Mouse (Mus musculus): ENCODE measurements at regions not wholly inside any gene's neighbourhood (a gene's known extent, or its start where the extent isn't known, plus 50 kb on each side); places are given as distances from the start of the nearest gene placed in this dataset.
A peak's percentile ranks its signal among the peaks of the same experiment; 100 is the strongest.

DNA sequence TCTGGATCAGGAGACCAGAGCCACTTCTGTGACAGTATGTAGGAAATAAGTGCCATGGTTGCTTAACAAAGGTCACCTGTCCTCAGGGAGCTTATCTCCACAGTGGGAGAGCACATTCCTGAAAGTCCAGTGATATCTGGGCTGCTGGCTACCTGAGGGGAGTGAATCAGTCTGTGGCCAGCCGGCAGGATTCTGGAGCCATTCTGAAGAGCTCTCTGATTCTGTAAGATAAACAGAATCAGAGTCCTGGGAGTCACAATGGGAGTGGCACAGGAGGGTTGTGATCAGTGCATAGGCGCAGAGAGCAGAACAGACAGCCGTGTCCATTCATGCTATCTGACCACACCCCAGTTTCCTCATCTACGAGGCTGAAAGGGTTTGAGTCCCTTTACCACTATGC lies 116.0 kb upstream of the Slc22a23 start:
- Histone ChIP-seq H3K9ac (no peak overlapping the region), H3K27me3 (no peaks in the 10 kb centered on the region), H3K9me3 (replicated peaks) (no peaks in the 10 kb centered on the region), H3K4me3 (no peak overlapping the region), H3K36me3 (ENCODE audit: poor library complexity, severe bottlenecking) (no peaks in the 10 kb centered on the region), H3K4me1 (peaks cover 16% of the 10 kb centered on the region), H3K4me2 (no peak overlapping the region), H3K27ac (no peak overlapping the region)
- 57% methylated on average over 4 of the region's 4 CpGs for WGBS
- ATAC-seq, result no peak

GRCm38 (mm10) chr13:34456051-34456450 lies 111.1 kb upstream of the Slc22a23 start:
- Histone ChIP-seq H3K9ac (no peak overlapping the region), H3K4me1 (no peaks in the 10 kb centered on the region), H3K4me3 (no peak overlapping the region), H3K36me3 (ENCODE audit: poor library complexity, severe bottlenecking) (no peaks in the 10 kb centered on the region), H3K4me2 (no peak overlapping the region), H3K27me3 (no peaks in the 10 kb centered on the region), H3K27ac (no peak overlapping the region), H3K9me3 (replicated peaks) (no peaks in the 10 kb centered on the region)
- no peak for ATAC-seq
- WGBS, result 82% methylated on average over 3 of the region's 3 CpGs

DNA sequence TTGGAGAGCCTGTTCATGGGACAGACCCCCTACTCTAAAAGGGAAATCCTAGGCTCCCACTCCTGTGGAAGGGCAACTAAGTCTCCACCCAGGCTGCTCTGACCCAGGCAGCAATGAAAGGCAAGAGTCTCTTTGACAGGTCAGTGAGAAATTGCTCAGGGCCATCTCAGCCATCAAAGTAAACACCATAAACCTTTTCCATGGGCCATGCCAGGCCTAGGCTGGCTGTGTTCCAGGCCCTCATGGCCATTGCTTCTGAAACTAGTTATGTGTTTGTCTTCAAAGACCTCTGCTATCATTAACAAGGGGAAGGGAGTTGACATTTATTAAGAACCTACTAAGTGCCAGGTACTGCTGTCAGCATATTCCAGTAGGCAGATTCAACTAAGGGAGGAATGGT lies 101.8 kb upstream of the Slc22a23 start:
- no peaks in the 10 kb centered on the region for H3K4me1 ChIP-seq
- no peaks in the 10 kb centered on the region for H3K27me3 ChIP-seq
- H3K9ac ChIP-seq, result no peak overlapping the region
- ATAC-seq, result no peak
- H3K36me3 ChIP-seq (ENCODE audit: poor library complexity, severe bottlenecking), result no peaks in the 10 kb centered on the region
- H3K4me2 ChIP-seq, result no peak overlapping the region
- H3K9me3 ChIP-seq (replicated peaks), result no peaks in the 10 kb centered on the region
- H3K4me3 ChIP-seq, result no peak overlapping the region
- H3K27ac ChIP-seq, result no peak overlapping the region

- Histone ChIP-seq H3K27ac (no peak overlapping the region), H3K4me3 (no peak overlapping the region), H3K36me3 (ENCODE audit: poor library complexity, severe bottlenecking) (no peaks in the 10 kb centered on the region), H3K9ac (no peak overlapping the region), H3K27me3 (no peaks in the 10 kb centered on the region), H3K4me1 (no peaks in the 10 kb centered on the region), H3K9me3 (replicated peaks) (no peaks in the 10 kb centered on the region), H3K4me2 (no peak overlapping the region)
- peak; percentile 38; the same call in 1 of the 2 replicates for ATAC-seq
- WGBS, result 75% methylated on average over 8 of the region's 8 CpGs
Measured at GRCm38 (mm10) chr13:34446327-34446726, 101.3 kb upstream of the Slc22a23 start.

DNA sequence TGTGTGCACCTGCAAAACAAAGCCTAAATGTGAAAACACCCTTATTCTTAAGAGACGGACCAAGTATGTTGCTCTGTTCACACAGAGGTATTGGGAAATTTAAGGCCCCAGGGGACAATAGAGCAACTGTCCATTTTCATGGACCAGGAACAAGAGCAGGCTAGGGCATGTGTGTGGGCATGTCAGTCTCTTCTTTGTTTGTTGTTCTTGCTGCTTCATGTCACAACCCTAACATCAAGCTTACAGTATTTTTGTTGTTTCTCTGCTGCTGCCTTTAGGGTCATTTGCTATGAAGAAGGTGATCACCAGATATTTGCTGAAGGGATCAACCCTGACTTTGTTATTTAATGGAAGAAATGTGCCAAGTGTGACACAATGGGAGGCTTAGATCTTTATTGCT lies 96.4 kb upstream of the Slc22a23 start:
- Histone ChIP-seq H3K4me2 (no peak overlapping the region), H3K4me3 (no peak overlapping the region), H3K4me1 (no peaks in the 10 kb centered on the region), H3K27me3 (no peaks in the 10 kb centered on the region), H3K9ac (no peak overlapping the region), H3K36me3 (ENCODE audit: poor library complexity, severe bottlenecking) (no peaks in the 10 kb centered on the region), H3K27ac (no peak overlapping the region), H3K9me3 (replicated peaks) (no peaks in the 10 kb centered on the region)
- WGBS, result 56% methylated on average over 1 of the region's 1 CpGs
- ATAC-seq, result no peak

DNA sequence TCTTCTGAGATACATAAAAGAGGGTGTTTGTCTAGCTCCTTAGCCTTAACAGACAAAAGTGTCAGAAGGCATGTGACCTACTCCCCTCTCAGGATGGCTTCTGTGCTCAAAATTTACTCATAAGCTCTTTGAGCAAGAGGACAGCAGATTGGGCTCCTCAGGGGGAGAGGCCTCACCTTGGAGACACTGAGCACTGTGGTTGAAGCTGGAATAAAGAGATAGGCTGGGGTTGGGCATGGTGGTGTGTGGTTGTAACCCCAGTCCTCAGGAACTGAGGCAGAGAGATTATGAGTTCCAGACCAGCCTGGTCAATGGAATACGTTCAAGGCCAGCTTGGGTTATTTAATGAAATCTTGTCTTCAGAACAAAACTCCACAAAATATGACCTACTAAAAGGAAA lies 82.5 kb upstream of the Slc22a23 start:
- Histone ChIP-seq H3K4me3 (no peak overlapping the region), H3K4me2 (no peak overlapping the region), H3K27ac (no peak overlapping the region), H3K27me3 (no peaks in the 10 kb centered on the region), H3K4me1 (no peaks in the 10 kb centered on the region), H3K36me3 (ENCODE audit: poor library complexity, severe bottlenecking) (no peaks in the 10 kb centered on the region), H3K9ac (no peak overlapping the region), H3K9me3 (replicated peaks) (no peaks in the 10 kb centered on the region)
- ATAC-seq, result no peak
- 96% methylated on average over 1 of the region's 1 CpGs for WGBS

DNA sequence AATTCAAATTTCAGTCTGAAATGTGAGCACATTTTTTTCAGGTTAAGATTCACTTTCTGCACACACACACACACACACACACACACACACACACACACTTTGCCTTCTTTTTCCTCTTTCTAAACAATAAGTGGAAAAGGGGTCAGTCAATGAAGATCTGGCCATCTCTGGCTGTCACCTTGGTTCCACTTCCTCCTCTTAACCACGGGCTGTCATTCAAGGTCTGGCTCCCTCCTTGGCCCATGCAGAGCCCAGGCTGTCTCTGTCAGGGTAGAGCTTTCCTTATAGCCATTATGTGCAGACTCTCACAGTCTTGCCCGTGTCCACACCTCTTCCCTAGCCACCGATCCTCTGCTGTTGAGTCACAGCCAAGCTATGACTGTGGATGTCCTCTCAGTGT lies 79.9 kb upstream of the Slc22a23 start:
- Histone ChIP-seq H3K27me3 (no peaks in the 10 kb centered on the region), H3K4me3 (no peak overlapping the region), H3K36me3 (ENCODE audit: poor library complexity, severe bottlenecking) (no peaks in the 10 kb centered on the region), H3K27ac (no peak overlapping the region), H3K9me3 (replicated peaks) (no peaks in the 10 kb centered on the region), H3K4me2 (no peak overlapping the region), H3K9ac (no peak overlapping the region), H3K4me1 (no peaks in the 10 kb centered on the region)
- 88% methylated on average over 3 of the region's 3 CpGs for WGBS
- no peak for ATAC-seq

GRCm38 (mm10) chr13:34421644-34422043 lies 76.7 kb upstream of the Slc22a23 start:
- no peaks in the 10 kb centered on the region for H3K36me3 ChIP-seq (ENCODE audit: poor library complexity, severe bottlenecking)
- no peak overlapping the region for H3K27ac ChIP-seq
- H3K4me3 ChIP-seq, result no peak overlapping the region
- no peaks in the 10 kb centered on the region for H3K27me3 ChIP-seq
- H3K4me2 ChIP-seq, result no peak overlapping the region
- no peaks in the 10 kb centered on the region for H3K4me1 ChIP-seq
- WGBS, result 75% methylated on average over 3 of the region's 3 CpGs
- ATAC-seq, result no peak
- no peaks in the 10 kb centered on the region for H3K9me3 ChIP-seq (replicated peaks)
- no peak overlapping the region for H3K9ac ChIP-seq

GRCm38 (mm10) chr13:34420341-34421156 lies 75.6 kb upstream of the Slc22a23 start:
- ATAC-seq, result no peak

GRCm38 (mm10) chr13:34419061-34419460 lies 74.1 kb upstream of the Slc22a23 start:
- no peak overlapping the region for H3K9ac ChIP-seq
- H3K4me3 ChIP-seq, result no peak overlapping the region
- H3K27ac ChIP-seq, result no peak overlapping the region
- no peak overlapping the region for H3K4me2 ChIP-seq
- H3K4me1 ChIP-seq, result no peaks in the 10 kb centered on the region
- no peaks in the 10 kb centered on the region for H3K36me3 ChIP-seq (ENCODE audit: poor library complexity, severe bottlenecking)
- WGBS, result 81% methylated on average over 3 of the region's 3 CpGs
- no peak for ATAC-seq
- H3K27me3 ChIP-seq, result no peaks in the 10 kb centered on the region
- H3K9me3 ChIP-seq (replicated peaks), result no peaks in the 10 kb centered on the region

More at GRCm38 (mm10) chr13:34420341-34421156, 75.6 kb upstream of the Slc22a23 start:
- Histone ChIP-seq H3K9me3 (replicated peaks) (no peaks in the 10 kb centered on the region), H3K4me1 (no peaks in the 10 kb centered on the region), H3K27ac (no peak overlapping the region), H3K4me2 (no peak overlapping the region), H3K36me3 (ENCODE audit: poor library complexity, severe bottlenecking) (no peaks in the 10 kb centered on the region), H3K27me3 (no peaks in the 10 kb centered on the region), H3K4me3 (no peak overlapping the region), H3K9ac (no peak overlapping the region)
- 76% methylated on average over 8 of the region's 8 CpGs for WGBS

GRCm38 (mm10) chr13:34416603-34417002 lies 71.6 kb upstream of the Slc22a23 start:
- 71% methylated on average over 2 of the region's 2 CpGs for WGBS
- Histone ChIP-seq H3K9ac (no peak overlapping the region), H3K4me2 (no peak overlapping the region), H3K4me3 (no peak overlapping the region), H3K27me3 (no peaks in the 10 kb centered on the region), H3K27ac (no peak overlapping the region), H3K4me1 (no peaks in the 10 kb centered on the region), H3K36me3 (ENCODE audit: poor library complexity, severe bottlenecking) (no peaks in the 10 kb centered on the region), H3K9me3 (replicated peaks) (no peaks in the 10 kb centered on the region)
- no peak for ATAC-seq

- 96% methylated on average over 2 of the region's 2 CpGs for WGBS
- Histone ChIP-seq H3K4me2 (no peak overlapping the region), H3K4me1 (no peaks in the 10 kb centered on the region), H3K27ac (no peak overlapping the region), H3K4me3 (no peak overlapping the region), H3K27me3 (no peaks in the 10 kb centered on the region), H3K36me3 (ENCODE audit: poor library complexity, severe bottlenecking) (no peaks in the 10 kb centered on the region), H3K9ac (no peak overlapping the region), H3K9me3 (replicated peaks) (no peaks in the 10 kb centered on the region)
- no peak for ATAC-seq
Measured at GRCm38 (mm10) chr13:34414533-34414932, 69.6 kb upstream of the Slc22a23 start.

DNA sequence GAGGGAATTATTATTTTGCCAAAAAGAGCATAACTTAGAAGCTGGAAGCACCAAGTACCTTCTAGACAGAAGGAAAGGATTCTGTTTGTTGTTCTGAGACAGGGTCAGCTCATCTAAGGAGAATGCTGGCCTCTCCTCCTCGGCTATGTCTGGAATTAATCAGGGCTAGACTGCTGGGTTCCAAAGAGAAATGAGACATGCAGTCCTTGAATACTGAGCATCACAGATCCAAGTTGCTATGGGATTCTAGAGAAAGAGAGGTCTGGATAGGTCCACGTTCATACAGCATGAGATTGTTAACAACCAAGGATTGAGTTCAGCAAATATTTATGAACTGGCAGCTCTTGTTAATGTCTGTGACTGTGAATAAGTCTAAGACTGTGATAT lies 63.7 kb upstream of the Slc22a23 start:
- Histone ChIP-seq H3K36me3 (ENCODE audit: poor library complexity, severe bottlenecking) (no peaks in the 10 kb centered on the region), H3K4me2 (no peak overlapping the region), H3K27me3 (no peaks in the 10 kb centered on the region), H3K27ac (no peak overlapping the region), H3K9me3 (replicated peaks) (no peaks in the 10 kb centered on the region), H3K4me3 (no peak overlapping the region), H3K9ac (no peak overlapping the region), H3K4me1 (no peaks in the 10 kb centered on the region)
- no peak for ATAC-seq
- 70% methylated on average over 2 of the region's 2 CpGs for WGBS

All from forebrain, embryonic 13.5 days (tissue).